Mouse (Mus musculus): ENCODE measurements around the gene Kctd12. TPM values are rescaled to one million over a fixed set of nuclear protein-coding genes. Genes with fewer than 3 reads are reported as not detected.

The Kctd12 gene
- 1 to 10 TPM; 1.5 to 2.7 TPM for polyA plus RNA-seq (2017; shearing (Covaris generic))

GRCm38 (mm10) chr14:102982627-102983540 lies at the start of gene Kctd12:
TSS of gene Kctd12 (minus strand) at chr14:102982637.

Other genes with a start within 250 kb of the Kctd12 start
- gene Acod1, start 64.3 kb upstream of the Kctd12 start, polyA plus RNA-seq (2017; shearing (Covaris generic)), result not detected
- 10 to 100 TPM; 37.0 to 47.1 TPM for gene Cln5, start 87.6 kb upstream of the Kctd12 start, polyA plus RNA-seq (2017; shearing (Covaris generic))
- gene Fbxl3, start 116.9 kb upstream of the Kctd12 start, polyA plus RNA-seq (2017; shearing (Covaris generic)), result 10 to 100 TPM; 75.2 to 86.8 TPM

Data from inflammation-experienced regulatory T-cells (primary cell).